Mouse (Mus musculus) C2C12 (cell line): Measurements from ENCODE around the gene Actr3b. TPM values are rescaled to one million over a fixed set of nuclear protein-coding genes. Genes with fewer than 3 reads are reported as not detected.

Source experiments
- H3K27me3 ChIP-seq: one replicate; pipeline ENCODE4 v1.6.1; 2011; ENCODE audit not compliant: control insufficient read depth, insufficient read depth, insufficient read length
- H3K36me3 ChIP-seq: one replicate; pipeline ENCODE4 v1.6.1; 2011; ENCODE audit not compliant: control insufficient read depth, insufficient read depth
- H3K4me3 ChIP-seq: one replicate; pipeline ENCODE4 v1.5.1; 2011; ENCODE audit warnings: mild to moderate bottlenecking, control low read depth; ENCODE audit not compliant: poor library complexity, insufficient read depth, severe bottlenecking
- H3K79me2 ChIP-seq: one replicate; pipeline ENCODE4 v1.6.1; 2011; ENCODE audit not compliant: control insufficient read depth, insufficient read depth
- H3K79me3 ChIP-seq: one replicate; pipeline ENCODE4 v1.6.1; 2011; ENCODE audit warnings: low read depth, control low read depth
- H3ac ChIP-seq: one replicate; pipeline ENCODE3; 2011; ENCODE audit warnings: low read depth; ENCODE audit not compliant: control insufficient read depth, insufficient read length
- CEBPB ChIP-seq: IDR thresholded peaks from one replicate; pipeline ENCODE4 v1.6.1; 2011; ENCODE audit warnings: low read depth, mild to moderate bottlenecking, control low read depth, moderate library complexity
- CTCF ChIP-seq: IDR thresholded peaks from one replicate; pipeline ENCODE4 v1.5.1; 2011; ENCODE audit not compliant: control insufficient read depth, insufficient read depth, insufficient read length
- FOSL1 ChIP-seq: IDR thresholded peaks from one replicate; pipeline ENCODE4 v1.8.0; 2011; ENCODE audit warnings: mild to moderate bottlenecking, low read length; ENCODE audit not compliant: poor library complexity, insufficient read depth, severe bottlenecking
- MAX ChIP-seq: IDR thresholded peaks from one replicate; pipeline ENCODE4 v1.6.1; 2011; ENCODE audit warnings: mild to moderate bottlenecking, control low read depth
- MYOD1 ChIP-seq: IDR thresholded peaks from one replicate; pipeline ENCODE4 v1.6.1; 2011; ENCODE audit warnings: low read depth; ENCODE audit not compliant: control insufficient read depth, insufficient read length
- MYOG ChIP-seq: IDR thresholded peaks from one replicate; pipeline ENCODE4 v1.6.1; 2011; ENCODE audit not compliant: control insufficient read depth, insufficient read length; ENCODE audit errors: extremely low read depth
- USF1 ChIP-seq: IDR thresholded peaks from one replicate; pipeline ENCODE4 v1.6.1; 2011; ENCODE audit warnings: low read depth, mild to moderate bottlenecking, control low read depth, moderate library complexity
- polyA plus RNA-seq: library from polyadenylated mRNA; unstranded; fragments of >200 nt; fragmentation: generic; extraction: Trizol; gene quantifications from one replicate; pipeline ENCODE4 v1.2.1, GENCODE M21; 2012; ENCODE audit warnings: missing spikeins

Gene Actr3b
- polyA plus RNA-seq, 1 experiment = 0.66 TPM

DNA sequence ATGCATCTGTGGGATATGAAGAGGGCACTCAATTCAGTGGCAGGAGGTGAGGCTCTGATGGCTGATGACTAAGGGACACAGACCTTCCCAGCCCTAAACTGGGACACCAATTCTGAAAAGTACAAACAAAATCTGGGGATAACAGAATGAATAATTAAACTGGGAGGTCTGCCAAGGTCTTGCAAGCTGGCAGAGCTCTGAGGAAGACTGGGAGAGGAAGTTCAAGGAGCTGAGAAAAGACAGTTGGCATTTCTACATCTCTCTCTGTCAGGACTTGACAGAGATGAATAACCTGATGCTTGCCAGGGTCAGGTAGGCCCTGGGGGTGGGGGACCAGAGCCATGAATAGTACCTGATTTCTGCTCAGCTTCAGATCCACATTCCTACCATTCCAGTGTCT is 8.2 kb upstream of the Actr3b start:
- H3K4me3 ChIP-seq = no peak overlapping the region
- H3K27me3 ChIP-seq = no peaks in the 10 kb centered on the region
- no peaks in the 10 kb centered on the region for H3K36me3 ChIP-seq
- H3K79me3 ChIP-seq = no peaks in the 10 kb centered on the region
- no peaks in the 10 kb centered on the region for H3K79me2 ChIP-seq
- H3ac ChIP-seq = no peak overlapping the region
- no peak for TF ChIP-seq MYOG

DNA sequence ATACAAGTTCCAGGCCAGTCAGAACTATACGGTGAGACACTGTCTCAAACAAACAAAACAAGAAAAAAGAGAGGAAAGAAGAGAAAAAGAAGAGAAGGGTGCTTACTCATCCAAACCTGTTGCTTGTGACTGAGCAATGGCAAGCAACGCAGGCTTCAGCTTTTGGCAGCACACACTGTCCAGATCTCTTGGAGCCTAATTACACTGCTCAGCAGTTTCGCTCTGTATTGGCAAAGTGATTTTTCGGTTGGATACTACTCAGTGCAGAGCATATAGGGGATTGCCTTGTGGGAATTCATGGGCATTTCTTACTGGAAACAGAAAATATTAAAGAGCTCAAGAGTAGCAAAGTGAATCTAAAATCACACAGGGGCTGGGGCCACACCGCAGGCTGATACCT is 6.9 kb upstream of the Actr3b start:
- no peak overlapping the region for H3ac ChIP-seq
- no peaks in the 10 kb centered on the region for H3K36me3 ChIP-seq
- H3K27me3 ChIP-seq = no peaks in the 10 kb centered on the region
- no peaks in the 10 kb centered on the region for H3K79me3 ChIP-seq
- H3K4me3 ChIP-seq = no peak overlapping the region
- no peaks in the 10 kb centered on the region for H3K79me2 ChIP-seq
- TF ChIP-seq FOSL1 (no peak), MYOD1 (no peak), MYOG (no peak)

DNA sequence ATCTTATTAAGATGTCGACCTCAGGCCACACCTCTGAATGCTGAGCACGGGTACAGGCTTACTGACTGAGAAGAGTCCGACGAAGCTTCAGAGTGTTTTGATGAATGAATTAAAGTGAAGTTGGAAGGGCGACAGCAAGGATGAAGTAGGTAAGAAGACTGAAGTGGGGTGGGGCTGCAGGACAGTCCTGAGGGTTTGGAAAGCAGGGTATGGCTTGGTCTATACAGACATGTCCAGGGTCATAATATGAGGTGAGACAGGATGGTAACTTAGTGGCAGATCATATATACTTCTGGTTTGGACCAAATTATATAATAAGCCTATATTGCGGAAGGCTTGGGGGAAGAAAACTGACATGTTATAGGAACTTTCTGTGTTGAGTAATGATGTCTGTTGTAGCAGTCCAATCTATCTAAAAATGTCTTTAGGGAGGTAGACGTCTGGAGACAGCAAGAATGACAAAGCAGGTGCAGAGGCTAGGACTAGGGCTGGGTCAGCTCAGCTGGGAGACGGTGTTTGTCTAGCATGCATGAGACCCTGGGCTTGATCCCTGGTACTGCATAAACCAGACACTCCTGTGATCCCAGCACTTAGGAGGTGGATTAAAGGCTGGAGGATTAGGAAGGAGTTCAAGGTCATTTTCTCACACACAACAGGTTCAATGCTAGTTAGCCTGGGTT is 6.1 kb upstream of the Actr3b start:
- Histone ChIP-seq H3ac (no peak overlapping the region), H3K27me3 (no peaks in the 10 kb centered on the region), H3K79me3 (no peaks in the 10 kb centered on the region), H3K4me3 (no peak overlapping the region), H3K79me2 (no peaks in the 10 kb centered on the region), H3K36me3 (no peaks in the 10 kb centered on the region)
- TF ChIP-seq CEBPB = no peak
- no peak for TF ChIP-seq MYOD1
- TF ChIP-seq FOSL1 = no peak
- TF ChIP-seq MYOG = no peak
- TF ChIP-seq MAX = no peak
- TF ChIP-seq CTCF = no peak
- TF ChIP-seq USF1 = no peak

- Histone ChIP-seq H3K79me2 (no peaks in the 10 kb centered on the region), H3K27me3 (no peaks in the 10 kb centered on the region), H3K4me3 (no peak overlapping the region), H3K36me3 (no peaks in the 10 kb centered on the region), H3ac (no peak overlapping the region), H3K79me3 (no peaks in the 10 kb centered on the region)
- TF ChIP-seq CEBPB (no peak), MYOD1 (no peak), MAX (no peak), FOSL1 (no peak)
These were observed 5.5 kb upstream of the Actr3b start for GRCm38 (mm10) chr5:25754236-25754766.

DNA sequence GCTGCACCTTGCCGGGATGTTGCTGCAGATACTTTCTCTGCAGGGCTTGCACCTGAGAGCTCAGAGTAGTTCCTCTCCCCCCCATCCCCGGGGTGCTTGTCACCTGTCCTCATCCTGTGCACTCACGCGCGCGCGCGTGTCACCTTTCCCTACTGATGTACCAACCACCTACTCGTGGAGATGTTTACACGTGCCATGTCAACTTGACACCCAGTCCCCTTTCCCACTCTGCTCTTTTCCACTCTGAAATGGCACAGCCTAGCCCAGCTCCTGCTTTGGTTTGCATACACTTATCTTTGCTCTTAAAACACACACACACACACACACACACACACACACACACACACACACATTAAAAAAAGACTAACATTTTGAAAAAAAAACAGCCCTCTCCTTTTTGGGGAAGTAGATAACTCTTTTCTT is 624 bp downstream of the Actr3b start:
- Histone ChIP-seq H3K27me3 (no peaks in the 10 kb centered on the region), H3K4me3 (no peak overlapping the region), H3K36me3 (no peaks in the 10 kb centered on the region), H3ac (no peak overlapping the region), H3K79me2 (no peaks in the 10 kb centered on the region), H3K79me3 (no peaks in the 10 kb centered on the region)
- TF ChIP-seq MYOG (no peak), USF1 (no peak), FOSL1 (no peak)

GRCm38 (mm10) chr5:25760871-25761270 is 1.1 kb downstream of the Actr3b start:
- Histone ChIP-seq H3ac (no peak overlapping the region), H3K4me3 (no peak overlapping the region), H3K27me3 (no peaks in the 10 kb centered on the region), H3K79me3 (no peaks in the 10 kb centered on the region), H3K79me2 (no peaks in the 10 kb centered on the region), H3K36me3 (no peaks in the 10 kb centered on the region)
- TF ChIP-seq USF1 (no peak), CEBPB (no peak), CTCF (no peak), MYOD1 (no peak), MYOG (no peak), FOSL1 (no peak), MAX (no peak)
